Mouse (Mus musculus) heart, postnatal 0 days (tissue): ENCODE measurements around the gene Mrps25. TPM values are rescaled to one million over a fixed set of nuclear protein-coding genes. Genes with fewer than 3 reads are reported as not detected.
A peak's percentile ranks its signal among the peaks of the same experiment; 100 is the strongest.

Source experiments
- ATAC-seq: fragments of 200-750 bp; cut with Nextera tagmentation; 2 replicates; pipeline ENCODE4 v1.8.0; 2017; ENCODE audit warnings: low read depth, moderate number of reproducible peaks, moderate library complexity; ENCODE audit not compliant: insufficient read depth
- DNase-seq: peaks from one replicate; pipeline ENCODE4 v3.0.0-alpha.2; 2016; ENCODE audit warnings: low spot score
- H3K27ac ChIP-seq: fragments of 300-500 bp; sonication (generic); 2 replicates; pipeline ENCODE4 v1.5.1; 2014; ENCODE audit warnings: low read depth, mild to moderate bottlenecking
- H3K27me3 ChIP-seq: fragments of 300-500 bp; sonication (generic); 2 replicates; pipeline ENCODE4 v1.6.1; 2014; ENCODE audit warnings: low read length, mixed read lengths; ENCODE audit not compliant: control insufficient read depth, insufficient read depth
- H3K36me3 ChIP-seq: fragments of 300-500 bp; sonication (generic); replicated peaks from 2 replicates; pipeline ENCODE4 v1.6.1; 2014; ENCODE audit warnings: low read length, mixed read lengths; ENCODE audit not compliant: control insufficient read depth, insufficient read depth
- H3K4me1 ChIP-seq: fragments of 300-500 bp; sonication (generic); 2 replicates; pipeline ENCODE4 v1.6.1; 2014; ENCODE audit warnings: antibody characterized with exemption; ENCODE audit not compliant: control insufficient read depth, insufficient read depth
- H3K4me2 ChIP-seq: fragments of 300-500 bp; sonication (generic); 2 replicates; pipeline ENCODE4 v1.6.1; 2014; ENCODE audit warnings: low read depth, mild to moderate bottlenecking, low read length, moderate library complexity
- H3K4me3 ChIP-seq: fragments of 300-500 bp; sonication (generic); 2 replicates; pipeline ENCODE4 v1.5.1; 2014; ENCODE audit warnings: low read depth, low read length
- H3K9ac ChIP-seq: fragments of 300-500 bp; sonication (generic); replicated peaks from 2 replicates; pipeline ENCODE4 v1.6.1; 2014; ENCODE audit warnings: low read depth, low read length, mixed read lengths
- H3K9me3 ChIP-seq: fragments of 300-500 bp; sonication (generic); replicated peaks from 2 replicates; pipeline ENCODE4 v1.6.1; 2016; ENCODE audit warnings: low read length; ENCODE audit not compliant: control insufficient read depth
- CTCF ChIP-seq: IDR thresholded peaks from 2 replicates; pipeline ENCODE4 v1.5.1; 2016; ENCODE audit warnings: antibody characterized with exemption, control low read depth, low read depth
- EP300 ChIP-seq: IDR thresholded peaks from 2 replicates; pipeline ENCODE4 v1.6.1; 2016; ENCODE audit warnings: antibody characterized with exemption, low read depth
- WGBS: fragments of 180-500 bp; shearing (Covaris S2); extraction: QIAGEN DNeasy Blood & Tissue Kit; methylation state at CpG from one replicate; pipeline ENCODE4 v1.1.7; 2014; 5-methylcytosine and 5-hydroxymethylcytosine counted together
- polyA plus RNA-seq: library from polyadenylated mRNA; unstranded; fragments of >200 nt; fragmentation: Nextera tagmentation; extraction: Ambion mirVana; gene quantifications from 2 replicates; pipeline ENCODE4 v1.2.1, GENCODE M21; 2015
- total RNA-seq: library from RNA; depleted of rRNA; stranded (reverse); fragments of >200 nt; gene quantifications from 2 replicates; pipeline ENCODE4 v1.2.3, GENCODE M21; 2014; ENCODE audit warnings: low replicate concordance

The Mrps25 gene
- total and polyA plus RNA-seq, 2 experiments from 2014 or later = 11.6 to 73.0 TPM

- no peak overlapping the region for H3K4me2 ChIP-seq
- H3K27me3 ChIP-seq = no peaks in the 10 kb centered on the region
- no peak overlapping the region for H3K27ac ChIP-seq
- H3K4me1 ChIP-seq = no peaks in the 10 kb centered on the region
- 59% methylated on average over 3 of the region's 3 CpGs for WGBS
- no peak overlapping the region for H3K4me3 ChIP-seq
- no peaks in the 10 kb centered on the region for H3K9me3 ChIP-seq
- H3K36me3 ChIP-seq = no peaks in the 10 kb centered on the region
- H3K9ac ChIP-seq = no peak overlapping the region
- TF ChIP-seq CTCF (no peak), EP300 (no peak)
- DNase-seq = no peak
- ATAC-seq = no peak
Observed at GRCm38 (mm10) chr6:92222021-92222420, 38.2 kb upstream of the Mrps25 start.

GRCm38 (mm10) chr6:92221604-92222003, 37.8 kb upstream of the Mrps25 start:
- no peak for ATAC-seq
- 61% methylated on average over 6 of the region's 6 CpGs for WGBS
- Histone ChIP-seq H3K4me1 (no peaks in the 10 kb centered on the region), H3K9ac (no peak overlapping the region), H3K27ac (no peak overlapping the region), H3K27me3 (no peaks in the 10 kb centered on the region), H3K9me3 (no peaks in the 10 kb centered on the region), H3K36me3 (no peaks in the 10 kb centered on the region), H3K4me2 (no peak overlapping the region), H3K4me3 (no peak overlapping the region)
- no peak for DNase-seq
- TF ChIP-seq EP300 (no peak), CTCF (no peak)

- no peaks in the 10 kb centered on the region for H3K4me1 ChIP-seq
- DNase-seq (peak; percentile 23), ATAC-seq (peak; percentile 28; the same call in 1 of the 2 replicates)
- H3K4me2 ChIP-seq = no peak overlapping the region
- TF ChIP-seq CTCF (peak; percentile 75), EP300 (no peak)
- no peaks in the 10 kb centered on the region for H3K27me3 ChIP-seq
- no peaks in the 10 kb centered on the region for H3K36me3 ChIP-seq
- no peak overlapping the region for H3K27ac ChIP-seq
- no peak overlapping the region for H3K4me3 ChIP-seq
- H3K9me3 ChIP-seq = no peaks in the 10 kb centered on the region
- H3K9ac ChIP-seq = no peak overlapping the region
- WGBS = 43% methylated on average over 3 of the region's 3 CpGs
Observed at GRCm38 (mm10) chr6:92219445-92219844, 35.6 kb upstream of the Mrps25 start.

DNA sequence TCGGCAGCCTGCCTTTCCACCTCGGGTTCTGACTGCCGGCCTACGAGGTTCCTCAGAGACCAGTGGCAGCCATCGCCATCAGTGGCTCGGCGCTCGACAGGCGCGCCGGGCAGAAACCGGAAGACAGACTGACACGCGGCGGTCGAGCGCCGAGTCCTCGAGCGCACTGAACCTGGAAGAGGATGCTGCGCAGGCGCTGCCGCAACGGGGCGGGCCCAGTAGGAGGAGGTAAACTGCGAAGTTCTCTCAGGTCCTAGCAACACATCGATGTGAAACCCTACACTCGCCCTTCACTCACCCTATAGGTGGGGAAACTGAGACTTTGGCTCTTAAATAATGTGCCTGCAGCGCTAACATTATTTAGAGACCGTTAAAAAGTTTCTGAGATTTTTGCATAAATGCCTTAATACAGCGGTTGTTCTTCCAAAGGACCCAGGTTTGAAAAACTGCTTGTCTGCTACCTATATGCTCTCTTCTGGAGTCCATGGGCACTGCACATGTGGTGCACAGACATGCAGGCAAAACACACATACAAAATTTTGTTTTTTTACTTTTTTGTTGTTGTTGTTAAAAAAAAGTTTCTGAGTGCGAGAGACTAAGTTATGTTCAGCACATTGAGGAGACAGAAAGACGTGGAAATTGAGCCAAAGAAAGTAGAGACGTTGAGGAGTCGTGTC, 31.1 kb upstream of the Mrps25 start, which contains the start of gene Rbsn:
Gene Rbsn, minus strand, starts transcription at position 153 of the 677 bp plus-strand sequence.
- Histone ChIP-seq H3K4me3 (peak within 1 kb of the TSS; percentile 89), H3K4me2 (peak within 1 kb of the TSS; percentile 90), H3K27me3 (no peaks in the 10 kb centered on the region), H3K27ac (peak within 1 kb of the TSS; percentile 62), H3K36me3 (0 out of 2 replicates have a peak, but pooled peaks cover 7% of the 10 kb centered on the region), H3K9me3 (no peaks in the 10 kb centered on the region), H3K9ac (peak within 1 kb of the TSS; percentile 90), H3K4me1 (peaks cover 7% of the 10 kb centered on the region)
- 10% methylated on average over 35 of the region's 35 CpGs for WGBS
- TF ChIP-seq CTCF (peak; percentile 13; the same call in 1 of the 2 replicates), EP300 (no peak)
- ATAC-seq (peak; percentile 94), DNase-seq (peak; percentile 93)

- Histone ChIP-seq H3K4me2 (peak overlapping the region; percentile 90), H3K4me3 (peak overlapping the region; percentile 89), H3K9ac (peak overlapping the region; percentile 90), H3K9me3 (no peaks in the 10 kb centered on the region), H3K27me3 (no peaks in the 10 kb centered on the region), H3K4me1 (peaks cover 7% of the 10 kb centered on the region), H3K27ac (peak overlapping the region; percentile 62), H3K36me3 (0 out of 2 replicates have a peak, but pooled peaks cover 7% of the 10 kb centered on the region)
- peak; percentile 49 for ATAC-seq
- under 1% methylated on average over 33 of the region's 48 CpGs for WGBS
- TF ChIP-seq CTCF = no peak
- TF ChIP-seq EP300 = no peak
- DNase-seq = no peak
Observed at GRCm38 (mm10) chr6:92214055-92214772, 30.4 kb upstream of the Mrps25 start.
